Mouse (Mus musculus): ENCODE data around the gene Abl1.

GRCm38 (mm10) chr2:31847908-31848307 is 159.7 kb downstream of the Abl1 start:
- TF ChIP-seq MYOG (IDR thresholded peaks at IDR 0.05; ENCODE audit: control insufficient read depth, extremely low read depth, insufficient read length) (no peak), CTCF (IDR thresholded peaks at IDR 0.05; ENCODE audit: control insufficient read depth, insufficient read depth, insufficient read length) (peak; percentile 27)

All from C2C12 (cell line).